Comparison of ENCODE assay signal across 9 mouse cellular contexts in the genomic region with DNA sequence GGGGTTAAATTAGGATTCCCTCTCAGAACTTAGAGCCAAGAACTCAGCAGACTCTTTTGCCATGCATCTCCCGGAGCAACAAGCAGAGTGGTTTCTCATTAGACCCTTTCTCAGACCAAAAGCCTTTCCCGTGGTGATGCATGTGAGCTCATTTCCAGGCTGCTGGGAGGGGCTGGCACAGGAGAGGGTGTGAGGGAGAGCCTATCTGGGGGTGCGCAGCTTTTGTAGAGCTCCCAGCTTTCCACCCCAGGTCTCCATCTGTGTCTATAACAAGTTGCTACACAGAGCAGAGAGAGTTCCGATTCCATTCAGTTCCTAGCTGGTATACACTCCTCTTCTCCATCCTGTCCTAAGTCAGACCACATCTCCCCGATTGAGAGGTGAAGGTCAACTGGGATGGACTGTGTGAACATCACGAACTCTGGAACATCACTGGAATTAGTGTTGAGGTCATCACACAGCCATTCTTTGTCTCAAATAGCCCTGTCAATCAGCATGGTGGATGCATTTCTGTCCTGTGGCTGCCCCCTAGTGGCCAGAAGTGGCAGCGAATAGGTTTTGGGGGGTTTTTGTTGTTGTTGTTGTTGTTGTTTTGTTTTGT. TPM values are rescaled to one million over a fixed set of nuclear protein-coding genes. Genes with fewer than 3 reads are reported as not detected.
A peak's percentile ranks its signal among the peaks of the same experiment; 100 is the strongest.
DNase-seq lines count a peak whose midpoint lies in the region; ATAC-seq lines count a peak whose summit lies in the region.
"Had no signal": no experiment of that assay in that cellular context is flagged by ENCODE, and none has a peak within 500 bp of the region (broad histone marks: within the 10 kb centered on the region; RNA-seq: fewer than 3 reads in every experiment).

No protein-coding gene starts in this region.

- H3K4me1 ChIP-seq in heart, embryonic 10.5 days = peaks cover 26% of the 10 kb centered on the region
- peaks cover 9% of the 10 kb centered on the region for H3K4me1 ChIP-seq in midbrain, embryonic 12.5 days

- H3K9ac ChIP-seq in midbrain, embryonic 12.5 days (replicated peaks) = no peak overlapping the region
- H3K9ac ChIP-seq: limb, embryonic 12.5 days had no signal

- no peaks in the 10 kb centered on the region for H3K9me3 ChIP-seq in heart, embryonic 10.5 days
- no peaks in the 10 kb centered on the region for H3K9me3 ChIP-seq in midbrain, embryonic 12.5 days
- H3K9me3 ChIP-seq: limb, embryonic 12.5 days had no signal

- no peaks in the 10 kb centered on the region for H3K36me3 ChIP-seq in heart, embryonic 10.5 days
- no peaks in the 10 kb centered on the region for H3K36me3 ChIP-seq in midbrain, embryonic 12.5 days
- H3K36me3 ChIP-seq: limb, embryonic 12.5 days had no signal

- H3K4me3 ChIP-seq in heart, embryonic 10.5 days = no peak overlapping the region
- no peak overlapping the region for H3K4me3 ChIP-seq in midbrain, embryonic 12.5 days
- H3K4me3 ChIP-seq: limb, embryonic 12.5 days had no signal

- DNase-seq in frontal cortex, postnatal 10 days (ENCODE audit: low spot score in 2 of 2) = no peak
- peak; percentile 70 to 74 for DNase-seq in B cell, adult 2 months
- peak; percentile 38 for DNase-seq in cerebellum, adult 9-10 months
- peak; percentile 72 for DNase-seq in heart, embryonic 10.5 days (ENCODE audit: low spot score)
- DNase-seq in layer of hippocampus, adult 9-11 months = peak; percentile 56
- DNase-seq in thymus, postnatal 14 days = peak; percentile 44

- peak; percentile 45 for ATAC-seq in frontal cortex, adult (ENCODE audit: low TSS enrichment)
- peak; percentile 47; the same call in 1 of the 2 replicates for ATAC-seq in midbrain, embryonic 12.5 days (ENCODE audit: low FRiP score, low read depth)

- H3K4me2 ChIP-seq in midbrain, embryonic 12.5 days (replicated peaks) = no peak overlapping the region
- H3K4me2 ChIP-seq: limb, embryonic 12.5 days had no signal

- H3K27ac ChIP-seq in heart, embryonic 10.5 days = peak overlapping the region; percentile 31; the same call in 1 of the 2 replicates
- H3K27ac ChIP-seq in midbrain, embryonic 12.5 days (replicated peaks) = no peak overlapping the region
- H3K27ac ChIP-seq: limb, embryonic 12.5 days had no signal

- WGBS in heart, embryonic 10.5 days = 49% methylated on average over 7 of the region's 7 CpGs
- WGBS in midbrain, embryonic 12.5 days = 43% methylated on average over 7 of the region's 7 CpGs

- 0 out of 2 replicates have a peak, but pooled peaks cover 3% of the 10 kb centered on the region for H3K27me3 ChIP-seq in heart, embryonic 10.5 days (ENCODE audit: insufficient read depth, poor library complexity, severe bottlenecking)
- H3K27me3 ChIP-seq in midbrain, embryonic 12.5 days = peaks cover 10% of the 10 kb centered on the region; the same call in 1 of the 2 replicates
- H3K27me3 ChIP-seq: limb, embryonic 12.5 days had no signal

RNA-seq across cellular contexts. Expression of gene Upb1, which starts 38.4 kb away (rescaled TPM):
- 0.10 and 1.6 TPM in 2 replicates for polyA plus RNA-seq in heart, embryonic 10.5 days (2016; fragmentation: Nextera tagmentation; extraction: Ambion mirVana)
- polyA plus RNA-seq in midbrain, embryonic 12.5 days (2016; fragmentation: Nextera tagmentation; extraction: Ambion mirVana) = 0.07 and 0.26 TPM in 2 replicates

Comparison
In these comparisons a context has a peak if more than half of its experiments do, and no peak if none do; other contexts are left out.
1. DNase-seq: peak in B cell, adult 2 months (2 of 2), cerebellum, adult 9-10 months (single experiment), heart, embryonic 10.5 days (single experiment), layer of hippocampus, adult 9-11 months (single experiment) and thymus, postnatal 14 days (single experiment); none in frontal cortex, postnatal 10 days (0 of 2).